Mouse (Mus musculus) layer of hippocampus, adult 9-11 months (tissue): ENCODE results near the gene Aspscr1.

Experiments used
- DNase-seq: peaks from one replicate; pipeline ENCODE4 v3.0.0; 2022

Aspscr1 gene

DNA sequence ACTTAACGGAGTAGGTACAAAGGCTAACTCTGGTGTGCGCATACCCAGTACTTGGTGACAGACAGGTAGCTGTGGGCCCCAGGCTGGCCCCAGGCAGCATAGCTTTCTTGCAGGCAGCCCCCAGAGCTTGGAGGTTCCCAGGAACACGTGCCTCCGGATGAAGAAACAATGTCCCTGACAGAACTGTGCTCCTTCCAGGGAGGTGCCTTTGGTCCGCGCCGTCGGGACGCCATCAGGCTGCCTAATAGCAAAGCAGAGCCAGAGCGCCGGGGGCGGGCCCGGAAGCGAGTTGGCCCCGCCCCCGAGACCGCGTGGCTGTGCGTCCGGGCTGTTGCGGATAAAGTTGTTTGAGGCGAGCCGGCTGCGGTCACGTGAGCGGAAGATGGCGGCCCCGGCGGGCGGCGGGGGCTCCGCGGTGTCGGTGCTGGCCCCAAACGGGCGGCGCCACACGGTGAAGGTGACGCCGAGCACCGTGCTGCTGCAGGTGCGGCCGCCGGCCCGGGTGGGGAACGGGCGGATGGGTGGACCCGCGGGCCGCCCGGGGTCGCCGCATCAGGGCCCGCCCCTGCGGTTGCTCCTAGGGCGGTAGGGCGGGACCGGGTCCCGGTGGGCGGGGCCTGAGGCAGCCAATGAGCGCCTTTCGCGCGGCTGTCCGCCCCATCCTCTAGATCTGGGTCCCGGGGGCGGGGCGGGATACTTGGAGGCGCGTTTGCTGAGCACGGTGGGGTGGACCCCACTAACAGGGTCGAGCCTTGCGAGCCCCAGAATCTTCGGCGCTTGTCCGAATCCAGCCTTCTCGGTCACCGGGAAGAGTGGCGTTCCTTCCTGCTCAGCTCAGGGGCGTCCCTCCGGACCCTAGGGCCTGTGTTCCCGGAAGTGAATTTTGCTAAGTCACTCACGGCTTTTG is at the start of gene Aspscr1:
Aspscr1 (plus strand) TSS at position 287 of the 907 bp plus-strand sequence.
- DNase-seq, result peak; percentile 93

DNA sequence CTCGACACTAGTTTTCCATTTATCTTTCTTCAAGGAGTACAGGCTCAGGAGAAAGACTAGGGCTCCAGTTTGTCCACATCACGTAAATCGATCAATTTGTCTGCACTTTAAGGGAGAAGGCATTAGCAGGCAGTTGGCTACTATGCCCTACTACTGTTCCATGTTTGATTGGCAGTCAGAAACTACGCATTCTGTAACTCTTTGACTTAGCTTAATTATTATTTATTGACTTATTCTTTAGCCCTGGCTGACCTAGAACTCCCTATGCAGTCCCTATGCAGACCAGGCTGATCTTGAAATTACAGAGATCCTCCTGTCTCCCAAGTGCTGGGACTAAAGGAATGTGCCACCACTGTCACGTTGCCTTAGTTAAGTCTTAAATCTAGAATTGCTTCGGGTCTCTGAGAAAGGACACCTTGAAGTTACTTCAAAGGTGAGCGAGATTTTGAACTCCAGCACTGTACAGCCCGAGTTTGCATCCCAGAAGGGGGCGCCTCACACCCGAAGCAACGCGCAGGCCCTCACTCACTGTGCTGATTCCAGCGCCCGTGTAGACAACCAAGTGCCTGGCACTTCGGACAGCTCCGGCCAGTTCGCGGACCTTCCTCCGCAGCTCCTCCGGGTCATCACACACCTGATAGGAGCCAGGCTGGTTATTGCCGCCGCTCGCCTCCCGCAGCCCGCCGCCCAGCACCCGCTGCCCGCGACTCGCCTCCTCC is 48.7 kb upstream of the Aspscr1 start:
- no peak for DNase-seq

DNA sequence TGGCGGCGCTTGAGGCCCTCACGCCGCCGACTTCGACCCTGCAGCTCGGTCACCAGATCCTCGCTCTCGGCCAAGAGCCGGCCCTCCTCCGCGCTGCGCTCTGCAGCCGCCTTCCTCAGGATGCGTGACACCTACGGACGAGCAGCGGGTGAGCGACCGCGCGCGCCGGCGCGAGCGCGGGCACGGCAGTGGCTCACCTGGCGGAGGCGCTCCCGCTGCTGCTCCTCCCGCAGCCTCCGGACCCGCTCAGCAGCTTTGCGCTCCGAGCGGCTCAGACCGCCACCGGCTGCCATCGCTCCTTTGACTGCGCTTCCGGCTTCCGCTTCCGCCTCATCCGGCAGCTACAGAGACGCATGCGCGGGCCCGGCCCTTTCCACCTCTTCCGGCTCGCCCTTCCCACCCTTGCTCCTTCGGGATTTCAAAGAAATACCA is 48.1 kb upstream of the Aspscr1 start:
- peak; percentile 84 for DNase-seq

DNA sequence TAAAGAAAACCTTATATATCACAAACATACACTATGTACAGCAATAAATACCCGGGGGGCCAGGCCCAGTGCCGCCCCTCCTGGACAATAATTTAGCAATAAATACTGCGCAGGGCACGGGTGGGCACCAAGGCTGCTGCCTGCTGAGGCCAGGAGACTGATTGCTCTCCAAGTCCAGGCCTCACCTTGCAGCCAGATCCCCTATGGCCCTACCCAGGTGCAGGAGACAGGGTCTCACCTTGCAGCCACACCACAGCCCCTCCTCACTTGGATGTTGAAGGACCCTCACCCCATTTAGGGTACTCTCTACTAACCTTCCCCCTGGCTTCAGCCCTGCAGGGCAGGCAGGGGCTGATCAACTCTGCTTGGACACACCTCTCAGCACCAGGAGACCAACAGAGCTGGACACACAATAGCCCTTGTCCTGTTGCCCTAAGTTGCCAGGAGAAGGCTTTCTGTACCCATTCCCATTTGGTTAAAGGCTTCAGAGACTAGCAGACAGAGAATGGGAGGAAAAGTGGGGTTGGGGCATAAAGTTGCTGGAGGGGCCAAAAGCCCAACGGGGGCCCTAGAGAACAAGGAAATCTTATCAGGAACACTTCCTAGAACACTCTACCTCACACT is 47.5 kb upstream of the Aspscr1 start, which contains the start of gene Sirt7:
Sirt7 (minus strand) TSS at position 89 of the 624 bp plus-strand sequence.
- DNase-seq, result no peak

DNA sequence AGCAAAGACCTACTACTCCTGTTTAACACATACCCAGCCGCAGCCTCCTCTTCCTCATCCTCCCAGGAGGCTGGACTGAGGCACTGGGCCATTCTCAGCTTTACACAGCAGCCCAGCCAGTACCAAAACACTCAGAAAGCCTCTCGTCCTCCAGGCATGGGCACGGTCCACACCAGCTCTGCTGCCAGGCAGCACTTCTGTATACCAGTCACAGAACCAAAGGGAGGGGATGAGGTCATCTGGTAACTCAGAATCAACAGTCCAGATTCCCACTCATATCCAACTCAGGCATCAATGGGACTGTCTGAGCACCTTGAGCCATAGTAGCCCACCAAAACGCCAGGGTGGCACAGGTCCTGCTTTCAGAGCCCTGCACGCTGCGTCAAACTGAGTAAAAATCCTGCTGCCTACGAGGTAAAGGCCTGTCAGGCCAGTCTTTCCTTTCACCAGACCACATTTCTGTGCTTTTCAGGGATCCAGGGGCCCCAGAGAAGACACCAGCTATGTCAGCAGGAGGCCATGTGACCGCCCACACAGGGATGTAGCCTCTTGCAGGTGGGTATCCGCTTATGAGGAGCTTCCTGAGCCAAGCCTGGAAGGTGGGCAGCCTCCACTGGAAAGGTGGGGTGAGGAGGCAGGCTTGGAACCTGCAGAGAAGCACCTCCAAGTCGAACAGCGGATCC is 45.8 kb upstream of the Aspscr1 start:
- DNase-seq, result no peak

DNA sequence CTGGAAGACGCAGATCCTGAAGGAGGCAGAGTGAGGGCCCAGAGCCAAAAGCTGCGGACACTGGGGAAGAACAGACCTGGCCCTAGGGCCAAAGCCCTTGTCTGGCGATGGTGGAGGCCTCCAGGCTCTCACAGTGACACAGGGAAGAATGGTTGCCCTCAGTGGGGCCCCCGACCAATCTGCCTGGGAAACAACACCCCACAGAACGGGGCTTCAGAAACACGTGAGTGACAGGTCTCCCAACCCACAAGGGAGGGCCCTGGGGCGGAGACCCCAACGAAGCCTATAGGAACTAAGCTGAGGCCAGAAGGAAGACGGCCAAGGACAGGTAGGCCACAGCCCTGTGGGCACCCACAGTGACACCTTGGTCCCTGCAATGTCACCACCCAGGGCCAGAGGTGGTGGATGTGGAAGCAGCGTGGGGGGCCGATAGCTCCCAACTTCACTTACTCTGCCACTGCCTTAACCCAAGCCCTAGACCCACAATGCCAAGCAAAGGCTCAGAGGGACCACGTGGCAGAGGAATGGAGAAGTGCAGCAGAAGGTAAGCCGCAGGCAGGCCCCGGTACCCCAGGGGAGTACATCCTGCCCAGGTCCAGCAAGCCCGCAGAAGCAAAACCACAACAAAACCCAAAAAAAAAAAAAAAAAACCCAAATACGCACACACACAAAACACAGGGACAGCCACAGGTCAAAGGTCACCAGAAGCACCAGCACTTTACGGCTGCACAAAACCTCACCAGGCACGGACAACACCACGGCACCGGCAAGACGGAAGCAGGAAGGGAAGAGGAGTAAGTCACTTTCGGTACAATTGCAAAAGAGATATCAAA is 45.1 kb upstream of the Aspscr1 start:
- DNase-seq, result no peak

DNA sequence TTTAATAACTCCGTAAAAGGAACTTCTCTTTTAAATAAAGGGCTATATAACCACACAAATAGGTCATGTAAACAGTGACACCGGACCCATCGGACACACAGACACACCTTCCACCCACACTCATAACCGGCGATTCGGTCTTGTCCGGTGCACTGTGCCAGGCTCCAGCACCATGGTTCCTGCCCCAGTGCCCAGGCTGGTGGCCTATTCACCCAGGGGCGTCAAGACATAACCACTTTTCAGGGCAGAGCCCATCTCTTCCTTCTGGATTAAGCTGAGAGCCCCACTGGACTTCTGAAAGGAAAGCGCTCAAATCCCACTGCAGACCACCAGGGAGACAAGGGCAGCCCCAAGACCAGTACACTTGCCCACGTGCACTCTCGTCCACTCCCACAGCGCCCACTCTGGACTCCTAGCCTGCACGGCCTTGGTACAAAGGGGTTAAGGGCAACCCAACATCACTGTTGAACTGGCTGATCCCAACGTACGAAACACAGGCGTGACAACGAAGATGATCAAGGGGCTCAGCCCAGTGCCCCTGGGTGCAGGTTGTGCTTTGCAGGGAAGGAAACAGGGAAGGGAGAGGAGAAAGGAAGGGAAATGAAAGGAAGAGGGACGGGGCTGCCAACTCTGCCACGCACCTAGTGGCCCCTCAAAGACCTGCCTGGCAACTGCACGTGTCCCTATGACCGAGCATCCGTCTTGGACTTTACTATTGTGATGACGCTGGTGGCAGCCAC is 44.0 kb upstream of the Aspscr1 start:
- DNase-seq, result no peak

DNA sequence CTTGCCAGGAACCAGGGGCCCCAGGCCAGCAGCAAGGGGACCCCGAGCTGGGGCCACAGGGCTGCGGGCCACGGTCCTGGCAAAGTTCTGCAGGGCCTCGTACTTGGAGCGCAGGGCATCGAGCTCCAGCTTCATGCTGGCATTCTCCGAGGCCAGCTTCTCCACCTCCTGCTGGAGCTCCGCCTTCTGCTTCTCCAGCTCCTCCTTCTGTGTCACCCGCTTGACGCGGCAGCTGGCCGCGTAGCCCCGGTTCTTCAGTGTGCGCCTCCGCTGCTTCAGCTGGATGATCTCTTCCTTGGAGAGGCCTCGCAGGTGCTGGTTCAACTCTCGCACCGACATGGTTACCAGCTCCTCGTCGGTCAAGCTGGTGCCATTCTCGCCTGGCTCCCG is 43.4 kb upstream of the Aspscr1 start:
- no peak for DNase-seq

DNA sequence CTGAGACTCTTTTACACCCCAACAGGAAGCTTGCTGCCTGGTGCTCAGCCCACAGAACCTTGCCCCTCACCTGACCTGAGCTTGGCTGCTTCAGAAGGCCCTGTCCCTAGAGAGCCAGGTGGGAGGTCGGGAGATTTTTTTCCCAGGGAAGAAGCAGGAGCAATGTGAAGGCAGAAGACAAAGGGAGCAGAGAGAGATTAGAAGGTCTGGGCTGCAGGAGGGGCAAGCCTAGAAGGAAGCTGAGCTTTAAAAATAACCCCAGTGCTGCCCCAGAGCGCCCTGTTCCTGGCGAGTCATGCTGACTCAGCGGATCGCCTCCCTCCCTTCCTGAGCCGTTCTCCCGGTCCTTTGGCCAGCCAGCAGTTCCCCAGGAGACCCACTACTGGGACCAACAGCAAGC is 42.9 kb upstream of the Aspscr1 start:
- DNase-seq, result no peak

DNA sequence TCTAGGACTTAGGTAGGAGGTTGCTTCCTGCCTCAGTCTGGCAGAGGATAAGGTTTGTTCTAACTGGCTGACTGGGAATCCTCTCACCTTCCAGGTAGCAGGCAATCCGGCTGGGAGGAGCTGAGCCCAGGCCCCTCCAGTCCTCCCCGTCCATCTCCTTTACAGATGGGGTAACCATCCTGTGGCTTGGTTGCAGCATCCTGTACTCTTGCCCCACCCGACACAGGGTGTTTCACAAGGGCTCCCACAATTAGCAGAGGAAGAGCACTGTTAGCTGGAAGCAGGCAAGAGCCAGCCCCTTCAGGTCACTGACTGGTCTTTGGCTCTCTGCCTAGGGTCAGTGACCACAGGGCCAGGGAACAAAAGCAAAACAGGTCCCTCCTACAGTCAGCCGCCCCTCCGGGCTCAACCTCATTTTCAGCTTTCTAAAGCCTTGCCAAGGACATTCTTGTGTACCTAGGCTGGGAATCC is 42.3 kb upstream of the Aspscr1 start:
- peak; percentile 80 for DNase-seq

DNA sequence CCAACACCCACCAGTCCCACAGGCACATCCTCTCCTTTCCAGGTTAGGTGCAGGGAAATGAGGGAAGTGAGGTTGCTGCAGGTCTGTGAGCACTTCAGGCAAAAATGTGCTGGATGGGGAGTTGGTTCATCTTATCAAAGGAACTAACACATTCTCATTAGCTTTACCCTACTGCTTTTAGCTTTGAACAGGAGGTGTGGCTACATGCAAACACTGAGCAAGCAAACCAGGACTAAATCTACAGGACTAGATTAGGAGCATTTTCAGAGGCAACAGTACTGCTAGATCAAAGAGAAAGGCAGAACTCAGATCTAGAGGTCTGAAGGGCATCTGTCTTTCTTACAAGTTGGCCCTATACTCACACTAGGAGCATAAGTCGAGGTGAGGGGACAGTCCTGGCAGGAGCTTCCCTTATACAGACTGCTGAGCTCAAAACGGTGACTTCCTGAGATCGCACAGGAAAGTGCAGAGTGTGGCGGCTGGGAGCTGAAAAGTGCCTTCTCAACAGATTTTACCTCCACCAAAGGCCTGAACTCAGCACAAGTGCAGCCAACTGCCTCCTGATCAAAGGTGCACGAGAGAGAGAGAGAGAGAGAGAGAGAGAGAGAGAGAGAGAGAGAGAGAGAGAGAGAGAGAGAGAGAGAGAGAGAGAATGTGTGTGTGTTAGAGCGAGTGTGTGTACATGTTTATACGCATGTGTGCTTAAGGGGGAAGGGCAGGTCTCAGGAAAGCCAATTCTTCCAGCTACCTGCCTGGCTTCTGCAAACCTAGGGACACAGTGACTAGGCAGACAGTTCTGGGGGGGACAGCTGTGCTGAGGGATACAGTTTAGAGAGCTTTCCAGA is 41.7 kb upstream of the Aspscr1 start:
- no peak for DNase-seq

DNA sequence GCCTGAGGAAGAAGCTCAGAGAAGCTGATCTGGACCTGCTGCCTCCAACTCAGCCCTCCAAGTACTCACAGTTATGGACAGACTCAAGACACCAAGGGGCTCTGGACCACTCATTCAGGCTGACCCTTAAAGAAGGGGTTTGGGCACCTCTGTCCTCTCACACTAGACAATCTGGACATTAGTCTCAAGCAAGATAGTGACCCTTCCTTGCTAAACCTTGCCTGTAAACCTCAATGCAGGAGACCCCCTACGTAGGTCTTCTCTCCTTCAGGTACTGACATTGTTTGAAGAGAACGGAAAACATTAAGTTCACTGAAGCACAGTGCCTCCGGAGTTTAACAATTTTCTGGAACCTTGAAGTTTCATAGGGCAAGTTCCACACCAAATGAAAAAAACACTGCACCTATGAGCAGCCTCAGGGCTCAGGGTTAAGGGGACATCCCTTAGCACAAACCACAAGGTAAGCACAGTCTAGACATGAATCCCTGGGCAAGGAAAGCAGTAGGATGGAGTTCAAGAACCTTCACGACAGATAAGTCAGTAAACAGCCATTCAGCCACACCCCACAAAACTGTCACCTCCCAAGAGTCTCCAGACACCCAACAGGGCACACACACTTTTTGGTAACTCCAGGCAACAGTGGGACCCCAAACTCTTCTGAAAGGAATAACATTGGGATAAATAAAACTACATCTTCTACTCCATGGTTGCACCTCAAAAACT is 40.9 kb upstream of the Aspscr1 start:
- DNase-seq, result no peak

DNA sequence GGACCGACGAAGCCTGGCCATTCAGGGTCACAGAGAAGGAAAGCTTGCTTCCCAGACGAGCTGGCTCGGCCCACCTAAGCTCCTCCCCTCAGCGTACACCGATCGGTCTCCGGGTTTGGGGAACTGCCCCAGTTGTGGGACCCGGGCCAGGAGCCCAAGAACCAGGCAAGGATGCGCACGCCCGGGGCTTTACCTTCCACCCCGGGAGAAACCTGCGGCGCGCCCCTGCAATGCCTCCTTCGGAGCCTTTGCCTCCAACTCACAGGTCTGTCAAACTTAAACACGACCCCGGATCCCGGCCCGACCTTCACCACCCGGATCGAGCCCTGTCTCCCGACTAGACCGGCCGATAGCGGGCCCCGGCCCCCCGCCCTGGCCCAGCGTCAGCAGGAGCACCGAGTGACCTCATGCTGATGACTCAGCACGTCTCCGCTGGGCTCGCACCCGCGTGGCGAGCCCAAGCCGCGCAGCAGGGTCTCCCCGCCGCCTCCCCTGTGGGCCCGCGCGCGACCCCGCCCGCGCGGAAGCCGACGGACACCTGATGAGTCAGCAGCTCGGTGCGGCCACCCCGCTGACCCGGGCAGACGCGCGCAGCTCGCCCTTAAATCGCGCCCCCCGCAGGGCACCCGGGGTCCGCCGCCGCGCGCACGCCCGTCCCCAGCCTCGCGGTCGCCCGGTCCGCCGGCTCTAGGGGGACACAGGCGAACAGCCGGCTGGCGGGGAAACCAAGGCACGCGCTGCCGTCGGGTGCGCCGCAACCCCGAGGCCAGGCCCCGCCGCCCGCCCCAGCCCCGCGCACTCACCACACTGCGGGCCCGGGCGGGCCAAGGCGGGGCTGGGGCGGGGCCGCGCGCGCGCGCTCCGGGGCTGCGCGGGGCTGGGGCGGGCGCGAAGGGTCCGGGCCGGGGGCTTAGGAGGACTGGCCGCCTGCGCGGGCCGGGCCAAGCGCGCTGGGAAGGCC is 39.9 kb upstream of the Aspscr1 start:
- peak; percentile 71 for DNase-seq

DNA sequence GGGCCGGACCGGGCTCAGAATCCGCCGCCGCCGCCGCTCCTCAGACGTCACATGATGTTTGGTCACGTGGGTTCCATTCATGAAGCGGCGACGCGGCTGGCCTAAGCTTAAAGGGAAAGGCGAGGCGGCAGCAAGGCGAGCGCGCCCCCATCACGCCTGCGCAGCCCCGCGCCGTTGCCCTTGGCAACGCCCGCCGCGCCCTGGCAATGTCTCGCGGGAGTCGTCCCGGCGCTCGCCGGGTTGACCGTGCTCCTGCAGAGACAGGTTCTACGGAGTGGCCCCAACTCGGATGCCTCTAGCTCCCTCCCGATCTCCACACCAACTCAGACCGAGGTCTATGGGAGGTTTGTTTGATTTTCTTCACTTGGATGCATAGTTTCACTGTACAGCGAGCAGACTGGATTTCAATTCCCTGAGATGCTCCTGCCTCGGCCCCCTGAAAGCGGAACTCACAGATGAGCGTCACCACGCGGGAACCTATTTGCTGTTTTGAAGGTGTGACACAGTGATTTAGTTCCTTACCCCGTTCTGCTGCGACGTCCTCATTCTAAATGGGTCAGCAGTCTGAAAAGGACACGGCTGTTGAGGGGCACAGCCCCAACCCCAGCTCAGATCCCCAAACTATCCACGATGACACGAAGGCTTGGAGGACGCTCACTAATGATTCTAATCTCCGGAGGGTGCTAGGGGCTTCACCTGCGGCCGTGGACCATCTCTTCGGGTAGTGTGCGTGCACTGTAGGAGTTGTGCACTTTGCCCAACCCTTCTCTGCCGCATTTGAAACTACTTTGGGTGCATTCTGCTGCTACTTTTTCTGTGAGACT is 39.0 kb upstream of the Aspscr1 start, which contains the start of gene Mafg:
Mafg (minus strand) TSS at position 81 of the 824 bp plus-strand sequence.
- peak; percentile 96 for DNase-seq

DNA sequence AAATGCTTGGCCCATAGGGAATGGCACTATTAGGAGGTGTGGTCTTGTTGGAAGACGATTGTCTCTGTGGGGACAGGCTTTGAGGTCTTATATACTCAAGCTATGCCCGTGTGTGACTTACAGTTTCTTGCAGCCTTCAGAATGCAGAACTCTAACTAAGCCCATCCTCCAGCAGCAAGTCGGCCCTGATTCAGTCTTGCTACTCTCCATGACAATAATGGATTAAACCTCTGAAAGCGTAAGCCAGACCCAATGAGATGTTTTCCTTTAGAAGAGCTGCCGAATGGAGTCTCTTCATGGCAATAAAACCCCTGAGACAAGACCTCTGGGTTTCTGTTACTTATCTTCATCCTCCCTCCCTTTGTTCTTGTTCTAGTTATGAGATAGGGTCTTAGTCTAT is 38.0 kb upstream of the Aspscr1 start:
- no peak for DNase-seq

DNA sequence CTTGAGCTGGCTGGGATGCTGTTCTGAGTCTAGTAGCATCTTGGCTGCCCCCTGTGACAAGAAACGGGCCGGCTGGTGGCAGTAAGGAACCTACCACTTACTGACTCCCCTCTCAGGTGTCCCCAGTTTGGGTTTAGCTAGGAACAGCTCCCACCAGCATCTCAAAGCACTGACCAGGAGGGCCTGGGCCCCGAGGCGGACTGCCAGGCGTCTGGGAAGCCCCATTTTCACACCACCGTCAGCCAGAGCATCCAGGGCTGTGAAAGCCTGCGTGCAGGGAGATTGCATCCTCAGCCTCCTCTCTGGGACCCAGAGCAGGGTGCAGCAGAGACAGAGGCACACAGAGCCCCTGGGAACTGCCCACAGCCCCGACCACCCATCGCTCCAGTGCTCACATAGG is 31.5 kb upstream of the Aspscr1 start:
- DNase-seq, result no peak

DNA sequence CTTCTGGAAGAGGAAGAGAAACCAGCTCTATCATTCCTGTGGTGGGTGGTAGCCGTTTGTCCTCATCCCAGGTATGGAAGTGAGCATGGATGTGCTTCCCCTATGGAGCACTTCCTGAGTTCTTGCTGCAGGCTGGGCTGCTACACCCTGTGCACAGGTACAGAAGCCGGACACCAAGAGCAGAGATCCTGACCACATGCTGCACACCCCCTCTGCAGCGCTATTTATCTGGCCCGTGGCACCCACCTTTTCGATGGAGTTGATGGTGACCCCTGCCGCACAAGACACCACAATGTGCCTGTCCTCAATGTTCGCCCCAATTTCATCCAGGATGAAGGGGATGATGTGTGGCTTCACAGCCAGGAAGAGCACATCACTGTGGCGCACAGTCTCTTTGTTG is 30.9 kb upstream of the Aspscr1 start:
- DNase-seq, result no peak
